Mouse (Mus musculus): Measurements from ENCODE around the gene Pkmyt1. TPM values are rescaled to one million over a fixed set of nuclear protein-coding genes. Genes with fewer than 3 reads are reported as not detected.

Pkmyt1 gene
- polyA plus RNA-seq, 1 experiment from 2014 or later, result 39.6 TPM

- DNase-seq (ENCODE audit: low spot score) (no peak), ATAC-seq (ENCODE audit: low read depth) (no peak)
- Histone ChIP-seq H3K4me1 (ENCODE audit: control insufficient read depth, insufficient read depth, low read length) (peaks cover 11% of the 10 kb centered on the region), H3K4me2 (ENCODE audit: low read depth, low read length) (no peak overlapping the region), H3K9ac (ENCODE audit: low read depth, low read length) (no peak overlapping the region), H3K27me3 (replicated peaks; ENCODE audit: control insufficient read depth, insufficient read depth, low read length) (peaks cover 47% of the 10 kb centered on the region), H3K27ac (replicated peaks; ENCODE audit: low read depth, low read length) (no peak overlapping the region), H3K4me3 (ENCODE audit: low read depth, low read length) (no peak overlapping the region), H3K36me3 (ENCODE audit: control insufficient read depth, insufficient read depth, low read length) (peaks cover 13% of the 10 kb centered on the region), H3K9me3 (ENCODE audit: control insufficient read depth, low read length) (no peaks in the 10 kb centered on the region)
- 84% methylated on average over 3 of the region's 3 CpGs for WGBS
Observed at GRCm38 (mm10) chr17:23747471-23747870, 21.3 kb downstream of the Pkmyt1 start.

- 31% methylated on average over 6 of the region's 6 CpGs for WGBS
- H3K27me3 ChIP-seq (replicated peaks; ENCODE audit: control insufficient read depth, insufficient read depth, low read length), result peaks cover 42% of the 10 kb centered on the region
- H3K4me1 ChIP-seq (ENCODE audit: control insufficient read depth, insufficient read depth, low read length), result peaks cover 11% of the 10 kb centered on the region
- peaks cover 19% of the 10 kb centered on the region for H3K36me3 ChIP-seq (ENCODE audit: control insufficient read depth, insufficient read depth, low read length)
- no peak overlapping the region for H3K4me2 ChIP-seq (ENCODE audit: low read depth, low read length)
- ATAC-seq (ENCODE audit: low read depth) (no peak), DNase-seq (ENCODE audit: low spot score) (no peak)
- no peak overlapping the region for H3K27ac ChIP-seq (replicated peaks; ENCODE audit: low read depth, low read length)
- no peak overlapping the region for H3K9ac ChIP-seq (ENCODE audit: low read depth, low read length)
- no peaks in the 10 kb centered on the region for H3K9me3 ChIP-seq (ENCODE audit: control insufficient read depth, low read length)
- H3K4me3 ChIP-seq (ENCODE audit: low read depth, low read length), result no peak overlapping the region
Observed at GRCm38 (mm10) chr17:23748026-23748425, 21.9 kb downstream of the Pkmyt1 start.

GRCm38 (mm10) chr17:23748631-23749391 is 22.7 kb downstream of the Pkmyt1 start:
- Histone ChIP-seq H3K36me3 (ENCODE audit: control insufficient read depth, insufficient read depth, low read length) (peaks cover 27% of the 10 kb centered on the region), H3K27ac (replicated peaks; ENCODE audit: low read depth, low read length) (no peak overlapping the region), H3K9me3 (ENCODE audit: control insufficient read depth, low read length) (no peaks in the 10 kb centered on the region), H3K4me2 (ENCODE audit: low read depth, low read length) (peak overlapping the region; percentile 23; the same call in 1 of the 2 replicates), H3K4me1 (ENCODE audit: control insufficient read depth, insufficient read depth, low read length) (peaks cover 11% of the 10 kb centered on the region), H3K4me3 (ENCODE audit: low read depth, low read length) (peak overlapping the region; percentile 20), H3K9ac (ENCODE audit: low read depth, low read length) (no peak overlapping the region), H3K27me3 (replicated peaks; ENCODE audit: control insufficient read depth, insufficient read depth, low read length) (peaks cover 34% of the 10 kb centered on the region)
- DNase-seq (ENCODE audit: low spot score), result peak; percentile 87
- WGBS, result 30% methylated on average over 10 of the region's 10 CpGs
- ATAC-seq (ENCODE audit: low read depth), result no peak

GRCm38 (mm10) chr17:23749400-23750191 is 23.5 kb downstream of the Pkmyt1 start:
- Histone ChIP-seq H3K4me2 (ENCODE audit: low read depth, low read length) (peak overlapping the region; percentile 23; the same call in 1 of the 2 replicates), H3K27me3 (replicated peaks; ENCODE audit: control insufficient read depth, insufficient read depth, low read length) (peaks cover 26% of the 10 kb centered on the region), H3K27ac (replicated peaks; ENCODE audit: low read depth, low read length) (no peak overlapping the region), H3K9ac (ENCODE audit: low read depth, low read length) (no peak overlapping the region), H3K4me3 (ENCODE audit: low read depth, low read length) (peak overlapping the region; percentile 20), H3K36me3 (ENCODE audit: control insufficient read depth, insufficient read depth, low read length) (peaks cover 31% of the 10 kb centered on the region), H3K9me3 (ENCODE audit: control insufficient read depth, low read length) (no peaks in the 10 kb centered on the region), H3K4me1 (ENCODE audit: control insufficient read depth, insufficient read depth, low read length) (peaks cover 11% of the 10 kb centered on the region)
- ATAC-seq (ENCODE audit: low read depth) (no peak), DNase-seq (ENCODE audit: low spot score) (no peak)
- whole genome bisulfite sequencing, result 78% methylated on average over 10 of the region's 11 CpGs

- H3K9me3 ChIP-seq (ENCODE audit: control insufficient read depth, low read length), result no peaks in the 10 kb centered on the region
- no peak for ATAC-seq (ENCODE audit: low read depth)
- 92% methylated on average over 13 of the region's 13 CpGs for WGBS
Observed at GRCm38 (mm10) chr17:23755689-23756088, 29.6 kb downstream of the Pkmyt1 start.

GRCm38 (mm10) chr17:23757581-23757980 is 31.4 kb downstream of the Pkmyt1 start:
- peaks cover 93% of the 10 kb centered on the region for H3K36me3 ChIP-seq (ENCODE audit: control insufficient read depth, insufficient read depth, low read length)
- no peak overlapping the region for H3K9ac ChIP-seq (ENCODE audit: low read depth, low read length)
- ATAC-seq (ENCODE audit: low read depth) (no peak), DNase-seq (ENCODE audit: low spot score) (no peak)
- H3K4me3 ChIP-seq (ENCODE audit: low read depth, low read length), result no peak overlapping the region
- H3K4me2 ChIP-seq (ENCODE audit: low read depth, low read length), result no peak overlapping the region
- H3K27ac ChIP-seq (replicated peaks; ENCODE audit: low read depth, low read length), result no peak overlapping the region
- no peaks in the 10 kb centered on the region for H3K4me1 ChIP-seq (ENCODE audit: control insufficient read depth, insufficient read depth, low read length)
- 93% methylated on average over 9 of the region's 9 CpGs for WGBS
- H3K27me3 ChIP-seq (replicated peaks; ENCODE audit: control insufficient read depth, insufficient read depth, low read length), result no peaks in the 10 kb centered on the region
- H3K9me3 ChIP-seq (ENCODE audit: control insufficient read depth, low read length), result no peaks in the 10 kb centered on the region

More at GRCm38 (mm10) chr17:23755689-23756088, 29.6 kb downstream of the Pkmyt1 start:
- DNase-seq (ENCODE audit: low spot score), result no peak
- Histone ChIP-seq H3K36me3 (ENCODE audit: control insufficient read depth, insufficient read depth, low read length) (peaks cover 89% of the 10 kb centered on the region), H3K4me3 (ENCODE audit: low read depth, low read length) (no peak overlapping the region), H3K27me3 (replicated peaks; ENCODE audit: control insufficient read depth, insufficient read depth, low read length) (no peaks in the 10 kb centered on the region), H3K27ac (replicated peaks; ENCODE audit: low read depth, low read length) (no peak overlapping the region), H3K4me1 (ENCODE audit: control insufficient read depth, insufficient read depth, low read length) (no peaks in the 10 kb centered on the region), H3K4me2 (ENCODE audit: low read depth, low read length) (no peak overlapping the region), H3K9ac (ENCODE audit: low read depth, low read length) (no peak overlapping the region)

- WGBS, result 80% methylated on average over 8 of the region's 8 CpGs
- ATAC-seq (ENCODE audit: low read depth) (no peak), DNase-seq (ENCODE audit: low spot score) (no peak)
- H3K27me3 ChIP-seq (replicated peaks; ENCODE audit: control insufficient read depth, insufficient read depth, low read length), result no peaks in the 10 kb centered on the region
- H3K4me2 ChIP-seq (ENCODE audit: low read depth, low read length), result no peak overlapping the region
- H3K9ac ChIP-seq (ENCODE audit: low read depth, low read length), result no peak overlapping the region
- no peak overlapping the region for H3K27ac ChIP-seq (replicated peaks; ENCODE audit: low read depth, low read length)
- no peak overlapping the region for H3K4me3 ChIP-seq (ENCODE audit: low read depth, low read length)
- peaks cover 89% of the 10 kb centered on the region for H3K36me3 ChIP-seq (ENCODE audit: control insufficient read depth, insufficient read depth, low read length)
- H3K9me3 ChIP-seq (ENCODE audit: control insufficient read depth, low read length), result no peaks in the 10 kb centered on the region
- no peaks in the 10 kb centered on the region for H3K4me1 ChIP-seq (ENCODE audit: control insufficient read depth, insufficient read depth, low read length)
Observed at GRCm38 (mm10) chr17:23758801-23759200, 32.7 kb downstream of the Pkmyt1 start.

- DNase-seq (ENCODE audit: low spot score) (no peak), ATAC-seq (ENCODE audit: low read depth) (no peak)
- no peak overlapping the region for H3K27ac ChIP-seq (replicated peaks; ENCODE audit: low read depth, low read length)
- no peak overlapping the region for H3K9ac ChIP-seq (ENCODE audit: low read depth, low read length)
- 89% methylated on average over 9 of the region's 9 CpGs for WGBS
- H3K4me1 ChIP-seq (ENCODE audit: control insufficient read depth, insufficient read depth, low read length), result no peaks in the 10 kb centered on the region
- no peak overlapping the region for H3K4me2 ChIP-seq (ENCODE audit: low read depth, low read length)
- H3K4me3 ChIP-seq (ENCODE audit: low read depth, low read length), result no peak overlapping the region
- H3K9me3 ChIP-seq (ENCODE audit: control insufficient read depth, low read length), result no peaks in the 10 kb centered on the region
- no peaks in the 10 kb centered on the region for H3K27me3 ChIP-seq (replicated peaks; ENCODE audit: control insufficient read depth, insufficient read depth, low read length)
- peaks cover 80% of the 10 kb centered on the region for H3K36me3 ChIP-seq (ENCODE audit: control insufficient read depth, insufficient read depth, low read length)
Observed at GRCm38 (mm10) chr17:23760231-23760630, 34.1 kb downstream of the Pkmyt1 start.
